Mouse (Mus musculus): ENCODE results near the gene Lgals9. TPM values are rescaled to one million over a fixed set of nuclear protein-coding genes. Genes with fewer than 3 reads are reported as not detected.
A peak's percentile ranks its signal among the peaks of the same experiment; 100 is the strongest.

The Lgals9 gene
- total and polyA plus RNA-seq, 2 experiments from 2014 or later: 15.7 to 16.5 TPM

- 23% methylated on average over 9 of the region's 9 CpGs for WGBS
- DNase-seq (ENCODE audit: low spot score): no peak
- Histone ChIP-seq H3K36me3 (ENCODE audit: insufficient read depth, low read length) (no peaks in the 10 kb centered on the region), H3K4me3 (ENCODE audit: low read depth, low read length) (no peak overlapping the region), H3K27me3 (ENCODE audit: insufficient read depth, low read length) (peaks cover 36% of the 10 kb centered on the region), H3K4me1 (ENCODE audit: insufficient read depth, low read length) (no peaks in the 10 kb centered on the region), H3K9me3 (ENCODE audit: low read length) (no peaks in the 10 kb centered on the region), H3K9ac (replicated peaks; ENCODE audit: low read length, poor library complexity, severe bottlenecking) (no peak overlapping the region), H3K27ac (ENCODE audit: low read depth, low read length) (no peak overlapping the region), H3K4me2 (ENCODE audit: low read depth, low read length, poor library complexity, severe bottlenecking) (no peak overlapping the region)
- TF ChIP-seq CTCF (IDR thresholded peaks at IDR 0.05): no peak
- ATAC-seq (ENCODE audit: low FRiP score): no peak
Measured at GRCm38 (mm10) chr11:78924111-78924510, 60.6 kb downstream of the Lgals9 start.

GRCm38 (mm10) chr11:78922678-78923407 lies 61.9 kb downstream of the Lgals9 start:
- Histone ChIP-seq H3K27me3 (ENCODE audit: insufficient read depth, low read length) (peaks cover 36% of the 10 kb centered on the region), H3K9me3 (ENCODE audit: low read length) (no peaks in the 10 kb centered on the region), H3K36me3 (ENCODE audit: insufficient read depth, low read length) (no peaks in the 10 kb centered on the region), H3K4me3 (ENCODE audit: low read depth, low read length) (no peak overlapping the region), H3K9ac (replicated peaks; ENCODE audit: low read length, poor library complexity, severe bottlenecking) (no peak overlapping the region), H3K27ac (ENCODE audit: low read depth, low read length) (no peak overlapping the region), H3K4me1 (ENCODE audit: insufficient read depth, low read length) (no peaks in the 10 kb centered on the region), H3K4me2 (ENCODE audit: low read depth, low read length, poor library complexity, severe bottlenecking) (no peak overlapping the region)
- peak; percentile 93 for TF ChIP-seq CTCF (IDR thresholded peaks at IDR 0.05)
- DNase-seq (ENCODE audit: low spot score) (peak; percentile 71), ATAC-seq (ENCODE audit: low FRiP score) (no peak)
- 38% methylated on average over 8 of the region's 8 CpGs for WGBS

- no peak within 1 kb of the TSS for H3K4me3 ChIP-seq (ENCODE audit: low read depth, low read length)
- no peaks in the 10 kb centered on the region for H3K4me1 ChIP-seq (ENCODE audit: insufficient read depth, low read length)
- DNase-seq (ENCODE audit: low spot score): no peak
- no peak within 1 kb of the TSS for H3K4me2 ChIP-seq (ENCODE audit: low read depth, low read length, poor library complexity, severe bottlenecking)
- H3K9ac ChIP-seq (replicated peaks; ENCODE audit: low read length, poor library complexity, severe bottlenecking): no peak within 1 kb of the TSS
- WGBS: 52% methylated on average over 6 of the region's 6 CpGs
- no peak for TF ChIP-seq CTCF (IDR thresholded peaks at IDR 0.05)
- H3K27ac ChIP-seq (ENCODE audit: low read depth, low read length): no peak within 1 kb of the TSS
- H3K27me3 ChIP-seq (ENCODE audit: insufficient read depth, low read length): peaks cover 24% of the 10 kb centered on the region
- no peak for ATAC-seq (ENCODE audit: low FRiP score)
- H3K9me3 ChIP-seq (ENCODE audit: low read length): no peaks in the 10 kb centered on the region
- H3K36me3 ChIP-seq (ENCODE audit: insufficient read depth, low read length): no peaks in the 10 kb centered on the region
Measured at GRCm38 (mm10) chr11:78920411-78920939, 64.3 kb downstream of the Lgals9 start, which contains the start of gene Nos2. Gene Nos2 (plus strand): TSS chr11:78920787.

GRCm38 (mm10) chr11:78919745-78920144 lies 65.0 kb downstream of the Lgals9 start:
- ATAC-seq (ENCODE audit: low FRiP score) (no peak), DNase-seq (ENCODE audit: low spot score) (no peak)
- Histone ChIP-seq H3K9me3 (ENCODE audit: low read length) (no peaks in the 10 kb centered on the region), H3K27me3 (ENCODE audit: insufficient read depth, low read length) (peaks cover 20% of the 10 kb centered on the region), H3K4me3 (ENCODE audit: low read depth, low read length) (no peak overlapping the region), H3K4me2 (ENCODE audit: low read depth, low read length, poor library complexity, severe bottlenecking) (no peak overlapping the region), H3K27ac (ENCODE audit: low read depth, low read length) (no peak overlapping the region), H3K36me3 (ENCODE audit: insufficient read depth, low read length) (no peaks in the 10 kb centered on the region), H3K4me1 (ENCODE audit: insufficient read depth, low read length) (no peaks in the 10 kb centered on the region), H3K9ac (replicated peaks; ENCODE audit: low read length, poor library complexity, severe bottlenecking) (no peak overlapping the region)
- no peak for TF ChIP-seq CTCF (IDR thresholded peaks at IDR 0.05)
- WGBS: 74% methylated on average over 4 of the region's 4 CpGs

- H3K4me3 ChIP-seq (ENCODE audit: low read depth, low read length): no peak overlapping the region
- H3K36me3 ChIP-seq (ENCODE audit: insufficient read depth, low read length): no peaks in the 10 kb centered on the region
- no peak for TF ChIP-seq CTCF (IDR thresholded peaks at IDR 0.05)
- H3K27ac ChIP-seq (ENCODE audit: low read depth, low read length): no peak overlapping the region
- DNase-seq (ENCODE audit: low spot score) (no peak), ATAC-seq (ENCODE audit: low FRiP score) (no peak)
- 82% methylated on average over 1 of the region's 1 CpGs for WGBS
- H3K4me2 ChIP-seq (ENCODE audit: low read depth, low read length, poor library complexity, severe bottlenecking): no peak overlapping the region
- no peak overlapping the region for H3K9ac ChIP-seq (replicated peaks; ENCODE audit: low read length, poor library complexity, severe bottlenecking)
- H3K27me3 ChIP-seq (ENCODE audit: insufficient read depth, low read length): no peaks in the 10 kb centered on the region
- H3K4me1 ChIP-seq (ENCODE audit: insufficient read depth, low read length): no peaks in the 10 kb centered on the region
- no peaks in the 10 kb centered on the region for H3K9me3 ChIP-seq (ENCODE audit: low read length)
Measured at GRCm38 (mm10) chr11:78916410-78916809, 68.3 kb downstream of the Lgals9 start.

- WGBS: 82% methylated on average over 6 of the region's 6 CpGs
- Histone ChIP-seq H3K36me3 (ENCODE audit: insufficient read depth, low read length) (no peaks in the 10 kb centered on the region), H3K4me3 (ENCODE audit: low read depth, low read length) (no peak overlapping the region), H3K27me3 (ENCODE audit: insufficient read depth, low read length) (no peaks in the 10 kb centered on the region), H3K4me1 (ENCODE audit: insufficient read depth, low read length) (no peaks in the 10 kb centered on the region), H3K27ac (ENCODE audit: low read depth, low read length) (no peak overlapping the region), H3K9me3 (ENCODE audit: low read length) (no peaks in the 10 kb centered on the region), H3K4me2 (ENCODE audit: low read depth, low read length, poor library complexity, severe bottlenecking) (no peak overlapping the region), H3K9ac (replicated peaks; ENCODE audit: low read length, poor library complexity, severe bottlenecking) (no peak overlapping the region)
- TF ChIP-seq CTCF (IDR thresholded peaks at IDR 0.05): no peak
- ATAC-seq (ENCODE audit: low FRiP score) (no peak), DNase-seq (ENCODE audit: low spot score) (no peak)
Measured at GRCm38 (mm10) chr11:78915473-78915872, 69.3 kb downstream of the Lgals9 start.

Other genes with a start within 250 kb of the Lgals9 start
- gene Ccnq, start 233.2 kb downstream of the Lgals9 start, total RNA-seq (2014; rRNA removed): 27.0 and 31.6 TPM in 2 replicates
- 28.9 and 34.4 TPM in 2 replicates for gene Ccnq, start 233.2 kb downstream of the Lgals9 start, polyA plus RNA-seq (2015; fragmentation: Nextera tagmentation; extraction: Ambion mirVana)
- 24.7 and 30.2 TPM in 2 replicates for gene Lyrm9, start 158.4 kb downstream of the Lgals9 start, total RNA-seq (2014; rRNA removed)
- 49.4 and 51.4 TPM in 2 replicates for gene Lyrm9, start 158.4 kb downstream of the Lgals9 start, polyA plus RNA-seq (2015; fragmentation: Nextera tagmentation; extraction: Ambion mirVana)
- gene Nos2, start 64.2 kb downstream of the Lgals9 start, total RNA-seq (2014; rRNA removed): 0.22 and 1.3 TPM in 2 replicates
- gene Nos2, start 64.2 kb downstream of the Lgals9 start, polyA plus RNA-seq (2015; fragmentation: Nextera tagmentation; extraction: Ambion mirVana): 0.38 TPM in 2 replicates
- gene Ksr1, start 161.5 kb upstream of the Lgals9 start, total RNA-seq (2014; rRNA removed): 33.7 and 38.1 TPM in 2 replicates
- gene Ksr1, start 161.5 kb upstream of the Lgals9 start, polyA plus RNA-seq (2015; fragmentation: Nextera tagmentation; extraction: Ambion mirVana): 2.6 and 3.2 TPM in 2 replicates